Mouse (Mus musculus) monocyte, adult 5-6 weeks (primary cell): ENCODE results near the gene Gm3543. TPM values are rescaled to one million over a fixed set of nuclear protein-coding genes. Genes with fewer than 3 reads are reported as not detected.
"Not testable (repeated sequence)": the region's sequence is repeated elsewhere in the genome, so short reads cannot be mapped to it uniquely, and the experiment has no call there.

Experiments used
- ATAC-seq: fragments of 153-309, 156-312 bp; replicated peaks from 2 replicates; pipeline ENCODE4 v1.8.0; 2017; ENCODE audit warnings: mild to moderate bottlenecking; ENCODE audit not compliant: low TSS enrichment, insufficient number of reproducible peaks, severe bottlenecking, poor library complexity, low FRiP score
- total RNA-seq: library from RNA; stranded (forward); fragments of 200-1000, 200-491, 200-594 nt; gene quantifications from 3 replicates; pipeline ENCODE4 v1.2.3, GENCODE M21; 2017

Gm3543 gene
- total RNA-seq: not detected in 3 replicates

DNA sequence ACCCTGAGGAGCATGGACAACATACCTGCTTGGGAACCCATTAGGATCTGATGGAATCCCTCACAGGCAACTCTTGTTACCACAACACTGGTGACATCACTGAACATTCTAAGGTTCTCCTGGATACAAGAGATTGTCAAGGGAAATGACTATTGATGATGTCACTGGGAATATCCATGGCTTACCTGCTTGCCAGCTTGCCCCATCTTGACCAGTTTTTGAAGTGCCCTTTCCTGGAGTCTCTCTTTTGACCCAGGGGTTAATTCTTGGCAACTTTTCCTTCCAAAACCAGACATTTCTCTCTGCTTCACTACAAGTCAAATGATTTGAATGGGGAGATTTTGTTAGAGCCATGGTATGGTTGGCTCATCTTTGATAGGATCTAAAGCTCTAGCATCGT is at the start of gene Gm3543:
TSS of gene Gm3543 (minus strand) at position 101 of the 400 bp plus-strand sequence.
- not testable (repeated sequence) for ATAC-seq

GRCm38 (mm10) chr14:41968596-41968995 is 14.5 kb downstream of the Gm3543 start:
- ATAC-seq: not testable (repeated sequence)

GRCm38 (mm10) chr14:41967827-41968226 is 15.3 kb downstream of the Gm3543 start, which contains the start of gene Gm6401:
TSS of gene Gm6401 (minus strand) at chr14:41967927.
- ATAC-seq: not testable (repeated sequence)

DNA sequence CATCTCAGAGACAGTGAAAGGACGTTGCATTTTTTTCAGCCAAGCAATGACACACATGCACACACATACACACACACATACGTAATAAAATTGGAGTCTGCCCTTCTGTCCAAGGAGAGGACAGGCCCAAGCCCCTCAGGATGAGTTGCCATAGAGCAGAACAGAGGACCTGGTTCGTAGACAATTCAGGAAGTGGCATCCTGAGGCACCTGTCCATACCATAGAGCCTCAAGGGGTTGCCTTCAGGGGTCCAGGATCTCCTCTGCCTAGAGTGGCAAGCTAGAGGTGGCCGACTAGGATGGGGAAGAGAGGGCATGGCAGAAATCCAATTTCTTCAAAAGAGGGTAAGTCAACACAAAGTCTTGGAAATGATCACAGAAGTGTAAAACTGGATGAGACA is 19.0 kb downstream of the Gm3543 start:
- not testable (repeated sequence) for ATAC-seq

- ATAC-seq: not testable (repeated sequence)
These were observed 39.4 kb downstream of the Gm3543 start, which contains the start of gene 1700024B05Rik for GRCm38 (mm10) chr14:41943695-41944094. TSS of gene 1700024B05Rik (plus strand) at chr14:41943995.

Other genes with a start within 250 kb of the Gm3543 start
- not detected in 3 replicates for gene Gm7929, start 232.7 kb downstream of the Gm3543 start, total RNA-seq
- not detected in 3 replicates for gene Gm47189, start 210.9 kb downstream of the Gm3543 start, total RNA-seq
- not detected in 3 replicates for gene Gm7980, start 76.0 kb downstream of the Gm3543 start, total RNA-seq
- not detected in 3 replicates for gene 1700049E17Rik1, start 58.4 kb downstream of the Gm3543 start, total RNA-seq
- gene 1700024B05Rik, start 39.3 kb downstream of the Gm3543 start, total RNA-seq: not detected in 3 replicates
- not detected in 3 replicates for gene Gm6401, start 15.4 kb downstream of the Gm3543 start, total RNA-seq
- gene Gm7951, start 134.0 kb upstream of the Gm3543 start, total RNA-seq: not detected in 3 replicates
- not detected in 3 replicates for gene Gm17027, start 179.3 kb upstream of the Gm3543 start, total RNA-seq
- not detected in 3 replicates for gene Gm3573, start 207.5 kb upstream of the Gm3543 start, total RNA-seq